Mouse (Mus musculus): ENCODE measurements around the gene Il20ra.

GRCm38 (mm10) chr10:19691771-19692170 lies 20.6 kb upstream of the Il20ra start:
- TF ChIP-seq GATA1 (IDR thresholded peaks at IDR 0.05; ENCODE audit: borderline replicate concordance, low read length) (no peak), FLI1 (IDR thresholded peaks at IDR 0.05; ENCODE audit: low read length) (no peak)

Data from megakaryocyte, embryonic 14.5 days (primary cell).